Mouse (Mus musculus) heart, embryonic 12.5 days (tissue): ENCODE measurements at regions not wholly inside any gene's neighbourhood (a gene's known extent, or its start where the extent isn't known, plus 50 kb on each side); places are given as distances from the start of the nearest gene placed in this dataset.

Experiments used
- ATAC-seq: fragments of 200-750 bp; cut with Nextera tagmentation; 2 replicates; pipeline ENCODE4 v1.8.0; 2017; ENCODE audit warnings: moderate TSS enrichment, moderate library complexity; ENCODE audit not compliant: insufficient number of reproducible peaks, low FRiP score
- H3K27ac ChIP-seq: fragments of 300-500 bp; sonication (generic); 2 replicates; pipeline ENCODE4 v1.5.1; 2016; ENCODE audit warnings: mild to moderate bottlenecking, moderate library complexity; ENCODE audit not compliant: poor library complexity, severe bottlenecking
- H3K27me3 ChIP-seq: fragments of 300-500 bp; sonication (generic); replicated peaks from 2 replicates; pipeline ENCODE4 v1.6.1; 2016; ENCODE audit warnings: mild to moderate bottlenecking, moderate library complexity
- H3K36me3 ChIP-seq: fragments of 300-500 bp; sonication (generic); 2 replicates; pipeline ENCODE4 v1.6.1; 2016; ENCODE audit warnings: mild to moderate bottlenecking, moderate library complexity
- H3K4me1 ChIP-seq: fragments of 300-500 bp; sonication (generic); replicated peaks from 2 replicates; pipeline ENCODE4 v1.6.1; 2016; ENCODE audit warnings: mild to moderate bottlenecking
- H3K4me2 ChIP-seq: fragments of 300-500 bp; sonication (generic); 2 replicates; pipeline ENCODE4 v1.6.1; 2016; ENCODE audit warnings: mild to moderate bottlenecking, moderate library complexity
- H3K4me3 ChIP-seq: fragments of 300-500 bp; sonication (generic); 2 replicates; pipeline ENCODE4 v1.5.1; 2016; ENCODE audit warnings: mild to moderate bottlenecking
- H3K9ac ChIP-seq: fragments of 300-500 bp; sonication (generic); 2 replicates; pipeline ENCODE4 v1.6.1; 2016; ENCODE audit warnings: mild to moderate bottlenecking, moderate library complexity
- H3K9me3 ChIP-seq: fragments of 300-500 bp; sonication (generic); replicated peaks from 2 replicates; pipeline ENCODE4 v1.6.1; 2016; ENCODE audit warnings: mild to moderate bottlenecking, moderate library complexity
- WGBS: fragments of 180-500 bp; shearing (Covaris S2); methylation state at CpG from one replicate; pipeline ENCODE4 v1.1.7; 2016; 5-methylcytosine and 5-hydroxymethylcytosine counted together

GRCm38 (mm10) chr4:12476717-12477116 lies 304.9 kb upstream of the Fam92a start:
- no peaks in the 10 kb centered on the region for H3K36me3 ChIP-seq
- 87% methylated on average over 7 of the region's 7 CpGs for WGBS
- no peaks in the 10 kb centered on the region for H3K9me3 ChIP-seq
- H3K27ac ChIP-seq = no peak overlapping the region
- no peak overlapping the region for H3K4me3 ChIP-seq
- H3K4me2 ChIP-seq = no peak overlapping the region
- no peak for ATAC-seq
- H3K9ac ChIP-seq = no peak overlapping the region
- no peaks in the 10 kb centered on the region for H3K27me3 ChIP-seq
- no peaks in the 10 kb centered on the region for H3K4me1 ChIP-seq

DNA sequence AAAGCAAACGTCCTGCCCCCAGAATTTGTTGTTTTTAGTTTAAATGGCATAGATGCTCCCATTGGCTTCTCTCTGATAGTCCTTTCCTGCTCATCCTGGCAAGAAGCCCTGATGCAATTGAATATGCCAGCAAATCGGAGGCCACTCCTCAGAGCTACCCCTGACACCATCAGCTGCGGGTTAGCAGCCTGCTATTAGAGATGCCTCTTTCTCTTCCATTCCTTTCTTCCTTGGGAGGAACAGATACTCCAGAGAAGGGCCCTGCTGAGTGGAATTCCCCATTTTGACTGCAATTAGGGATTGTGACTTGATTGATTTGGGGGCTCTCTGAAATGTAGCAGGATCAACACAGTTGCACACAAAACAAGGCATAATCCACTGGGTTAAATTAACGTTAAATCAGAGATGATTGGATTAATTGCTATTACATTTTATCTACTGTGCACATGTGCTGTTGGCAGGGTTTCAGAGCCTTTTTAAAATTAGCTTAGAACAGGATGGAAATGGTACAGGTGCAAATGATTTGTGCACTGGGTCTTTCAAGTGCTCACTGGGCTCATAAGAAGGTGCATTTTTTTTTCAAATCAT lies 303.3 kb upstream of the Fam92a start:
- WGBS = 68% methylated on average over 4 of the region's 4 CpGs
- H3K9ac ChIP-seq = no peak overlapping the region
- no peak overlapping the region for H3K4me3 ChIP-seq
- no peak for ATAC-seq
- H3K36me3 ChIP-seq = no peaks in the 10 kb centered on the region
- H3K9me3 ChIP-seq = no peaks in the 10 kb centered on the region
- no peaks in the 10 kb centered on the region for H3K4me1 ChIP-seq
- no peaks in the 10 kb centered on the region for H3K27me3 ChIP-seq
- H3K4me2 ChIP-seq = no peak overlapping the region
- no peak overlapping the region for H3K27ac ChIP-seq

GRCm38 (mm10) chr4:12474421-12474820 lies 302.6 kb upstream of the Fam92a start:
- 59% methylated on average over 1 of the region's 1 CpGs for WGBS
- H3K9ac ChIP-seq = no peak overlapping the region

DNA sequence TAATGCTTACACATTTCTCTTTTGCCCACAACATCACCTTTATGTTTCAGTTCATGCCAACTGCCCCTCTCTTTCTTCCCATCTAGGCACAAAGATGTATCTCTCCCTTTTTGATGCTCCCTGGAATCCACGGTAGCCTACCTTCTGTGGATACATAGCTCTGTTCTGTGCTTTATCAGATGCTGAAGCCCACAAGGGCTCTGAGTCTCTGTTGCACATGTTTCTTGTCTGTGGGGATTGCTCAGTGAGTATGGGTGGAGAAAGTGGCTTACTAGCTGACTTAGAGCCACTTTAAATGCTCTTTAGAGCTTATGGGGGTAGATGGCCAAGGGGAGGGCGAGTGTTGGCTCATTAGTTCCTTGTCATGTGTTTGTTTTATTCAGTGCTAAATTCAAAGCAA lies 289.9 kb upstream of the Fam92a start:
- H3K4me2 ChIP-seq = no peak overlapping the region
- ATAC-seq = no peak
- H3K9me3 ChIP-seq = no peaks in the 10 kb centered on the region
- H3K4me1 ChIP-seq = peaks cover 5% of the 10 kb centered on the region
- H3K9ac ChIP-seq = no peak overlapping the region
- H3K27me3 ChIP-seq = no peaks in the 10 kb centered on the region
- WGBS = 75% methylated on average over 2 of the region's 2 CpGs
- no peaks in the 10 kb centered on the region for H3K36me3 ChIP-seq
- H3K4me3 ChIP-seq = no peak overlapping the region
- H3K27ac ChIP-seq = no peak overlapping the region

More at GRCm38 (mm10) chr4:12474421-12474820, 302.6 kb upstream of the Fam92a start:
- Histone ChIP-seq H3K36me3 (no peaks in the 10 kb centered on the region), H3K4me2 (no peak overlapping the region), H3K9me3 (no peaks in the 10 kb centered on the region), H3K4me1 (no peaks in the 10 kb centered on the region), H3K27me3 (no peaks in the 10 kb centered on the region), H3K4me3 (no peak overlapping the region), H3K27ac (no peak overlapping the region)
- no peak for ATAC-seq

DNA sequence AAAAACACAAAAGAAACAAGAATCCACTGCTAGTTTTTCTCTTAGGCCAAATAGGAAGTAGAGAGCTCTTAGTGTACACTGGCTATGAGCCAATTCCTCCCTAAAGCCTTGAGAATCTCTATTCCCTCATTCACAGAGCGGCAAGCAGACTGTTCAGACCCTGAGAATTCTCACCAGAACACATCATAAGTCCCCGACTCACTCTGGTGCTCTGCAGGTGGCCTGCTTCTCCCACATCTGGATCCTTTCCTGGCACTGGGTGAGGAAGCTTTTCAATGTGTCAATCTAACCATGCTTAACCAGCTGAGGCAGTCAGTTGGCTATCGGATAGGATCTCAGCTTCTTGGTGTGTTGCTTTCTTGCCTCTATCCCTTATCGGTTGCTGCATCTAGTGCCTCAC lies 289.4 kb upstream of the Fam92a start:
- Histone ChIP-seq H3K27ac (no peak overlapping the region), H3K27me3 (no peaks in the 10 kb centered on the region), H3K36me3 (no peaks in the 10 kb centered on the region), H3K4me3 (no peak overlapping the region), H3K9ac (no peak overlapping the region), H3K9me3 (no peaks in the 10 kb centered on the region), H3K4me2 (no peak overlapping the region), H3K4me1 (peaks cover 5% of the 10 kb centered on the region)
- 57% methylated on average over 4 of the region's 4 CpGs for WGBS
- no peak for ATAC-seq

DNA sequence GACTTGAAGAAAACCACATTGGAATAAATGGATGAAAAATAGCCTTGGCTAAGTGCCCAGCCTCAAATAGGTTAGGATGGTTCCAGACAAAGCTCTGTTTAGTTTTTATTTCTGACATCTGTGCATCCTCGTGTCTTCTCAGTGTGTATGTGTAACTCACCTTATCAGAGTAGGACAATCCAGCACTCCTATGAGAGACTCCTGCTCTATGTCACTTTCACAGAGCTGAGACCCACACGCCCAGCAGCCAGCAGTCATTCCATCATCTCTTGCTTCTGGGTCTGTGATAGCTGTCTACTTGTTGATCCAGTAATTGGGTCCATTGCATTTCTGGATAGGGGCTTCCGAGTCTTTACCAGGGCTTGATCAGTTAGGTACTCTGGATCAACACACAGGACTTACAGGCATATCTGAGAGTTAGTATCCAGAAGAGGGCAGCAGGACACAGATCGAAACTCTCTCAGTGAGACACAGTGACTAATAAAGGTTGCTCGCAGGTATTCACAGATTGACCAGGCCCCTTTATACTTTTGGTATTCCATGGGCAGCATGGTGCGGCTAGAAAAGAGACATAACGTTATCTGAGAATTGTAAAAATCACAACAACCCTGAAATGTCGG lies 286.3 kb upstream of the Fam92a start:
- H3K4me1 ChIP-seq = peaks cover 5% of the 10 kb centered on the region
- H3K4me2 ChIP-seq = no peak overlapping the region
- no peak overlapping the region for H3K27ac ChIP-seq
- no peak overlapping the region for H3K9ac ChIP-seq
- no peaks in the 10 kb centered on the region for H3K27me3 ChIP-seq
- H3K36me3 ChIP-seq = no peaks in the 10 kb centered on the region
- WGBS = 59% methylated on average over 8 of the region's 8 CpGs
- no peak overlapping the region for H3K4me3 ChIP-seq
- H3K9me3 ChIP-seq = no peaks in the 10 kb centered on the region
- ATAC-seq = no peak

DNA sequence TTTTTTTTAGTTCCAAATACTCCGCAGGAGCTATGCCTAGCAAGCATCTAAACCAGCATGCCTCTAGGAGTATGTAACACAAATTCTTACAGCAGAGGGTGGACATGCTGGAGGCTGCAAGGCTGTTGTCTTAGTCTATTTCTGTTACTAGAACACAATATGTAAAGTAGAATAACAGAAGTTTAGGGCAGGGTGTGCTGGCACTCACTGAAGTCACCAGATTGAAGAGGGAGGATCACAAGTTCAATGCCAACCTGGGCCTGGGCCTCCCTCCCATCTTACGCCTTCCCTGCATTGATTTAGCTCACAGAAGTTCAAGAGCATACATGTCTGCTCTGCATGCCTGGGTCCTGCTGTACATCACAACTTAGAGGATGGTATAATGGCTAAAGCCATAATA lies 280.3 kb upstream of the Fam92a start:
- no peak overlapping the region for H3K27ac ChIP-seq
- 78% methylated on average over 2 of the region's 2 CpGs for WGBS

GRCm38 (mm10) chr4:12425507-12425906 lies 253.7 kb upstream of the Fam92a start:
- no peaks in the 10 kb centered on the region for H3K36me3 ChIP-seq
- no peaks in the 10 kb centered on the region for H3K27me3 ChIP-seq
- H3K27ac ChIP-seq = no peak overlapping the region
- H3K4me1 ChIP-seq = no peaks in the 10 kb centered on the region
- H3K9ac ChIP-seq = no peak overlapping the region
- 52% methylated on average over 3 of the region's 3 CpGs for WGBS
- no peak overlapping the region for H3K4me3 ChIP-seq
- H3K9me3 ChIP-seq = no peaks in the 10 kb centered on the region
- H3K4me2 ChIP-seq = no peak overlapping the region
- no peak for ATAC-seq

More for the DNA sequence above, 280.3 kb upstream of the Fam92a start:
- H3K4me3 ChIP-seq = no peak overlapping the region
- no peaks in the 10 kb centered on the region for H3K4me1 ChIP-seq
- H3K27me3 ChIP-seq = no peaks in the 10 kb centered on the region
- H3K36me3 ChIP-seq = no peaks in the 10 kb centered on the region
- no peaks in the 10 kb centered on the region for H3K9me3 ChIP-seq
- ATAC-seq = no peak
- no peak overlapping the region for H3K9ac ChIP-seq
- H3K4me2 ChIP-seq = no peak overlapping the region

DNA sequence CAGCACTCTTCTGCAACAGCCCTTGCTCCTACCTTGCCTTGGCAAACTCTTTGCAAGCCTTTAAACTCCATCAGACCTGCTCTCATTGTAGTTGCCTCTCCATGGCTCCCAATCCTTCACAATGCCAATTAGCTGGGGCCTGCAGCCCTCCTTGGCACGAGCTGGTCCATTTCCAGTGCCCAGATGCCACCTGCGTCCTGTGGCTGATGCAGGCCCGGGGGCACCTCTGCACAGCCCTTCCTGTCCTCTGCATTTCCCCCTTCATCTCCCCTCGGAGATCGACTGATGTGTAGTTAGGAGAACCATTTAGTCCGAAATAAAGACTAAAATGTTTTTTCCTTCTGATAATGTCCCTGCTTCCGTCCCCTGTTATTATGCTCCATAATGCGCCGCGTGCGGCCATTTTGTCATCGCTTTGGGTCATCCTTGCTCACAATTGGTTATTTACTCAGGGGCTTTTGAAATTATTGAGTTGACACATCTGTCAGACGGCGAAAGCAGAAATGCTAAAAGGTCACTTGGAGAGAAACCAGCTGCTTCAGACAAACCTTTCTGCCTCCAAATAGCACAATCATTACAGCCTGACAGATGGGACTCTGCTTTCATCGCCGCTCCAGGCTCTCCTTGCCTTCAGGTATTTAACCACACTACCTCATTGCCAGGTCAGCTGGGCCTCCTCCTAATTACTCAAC lies 250.0 kb upstream of the Fam92a start:
- no peaks in the 10 kb centered on the region for H3K27me3 ChIP-seq
- no peak overlapping the region for H3K4me3 ChIP-seq
- ATAC-seq = no peak
- H3K9me3 ChIP-seq = no peaks in the 10 kb centered on the region
- no peaks in the 10 kb centered on the region for H3K36me3 ChIP-seq
- no peaks in the 10 kb centered on the region; the same call in 1 of the 2 replicates for H3K4me1 ChIP-seq
- H3K4me2 ChIP-seq = no peak overlapping the region
- H3K9ac ChIP-seq = no peak overlapping the region
- H3K27ac ChIP-seq = no peak overlapping the region
- 76% methylated on average over 16 of the region's 16 CpGs for WGBS

- Histone ChIP-seq H3K4me1 (no peaks in the 10 kb centered on the region; the same call in 1 of the 2 replicates), H3K9me3 (no peaks in the 10 kb centered on the region), H3K36me3 (no peaks in the 10 kb centered on the region), H3K4me3 (no peak overlapping the region), H3K27me3 (no peaks in the 10 kb centered on the region), H3K4me2 (no peak overlapping the region), H3K9ac (no peak overlapping the region), H3K27ac (no peak overlapping the region)
- ATAC-seq = no peak
- WGBS = 46% methylated on average over 3 of the region's 3 CpGs
Observed at GRCm38 (mm10) chr4:12418086-12418485, 246.3 kb upstream of the Fam92a start.

GRCm38 (mm10) chr4:12395344-12395743 lies 223.5 kb upstream of the Fam92a start:
- H3K4me3 ChIP-seq = no peak overlapping the region
- H3K27ac ChIP-seq = no peak overlapping the region
- no peaks in the 10 kb centered on the region for H3K27me3 ChIP-seq
- no peaks in the 10 kb centered on the region for H3K9me3 ChIP-seq
- no peak overlapping the region for H3K9ac ChIP-seq
- 73% methylated on average over 1 of the region's 1 CpGs for WGBS
- ATAC-seq = no peak
- no peaks in the 10 kb centered on the region for H3K4me1 ChIP-seq
- no peak overlapping the region for H3K4me2 ChIP-seq
- no peaks in the 10 kb centered on the region for H3K36me3 ChIP-seq
